Mouse (Mus musculus): ENCODE measurements around the gene Gm10197. TPM values are rescaled to one million over a fixed set of nuclear protein-coding genes. Genes with fewer than 3 reads are reported as not detected.

Gene Gm10197
- polyA plus RNA-seq, 1 experiment: not detected

DNA sequence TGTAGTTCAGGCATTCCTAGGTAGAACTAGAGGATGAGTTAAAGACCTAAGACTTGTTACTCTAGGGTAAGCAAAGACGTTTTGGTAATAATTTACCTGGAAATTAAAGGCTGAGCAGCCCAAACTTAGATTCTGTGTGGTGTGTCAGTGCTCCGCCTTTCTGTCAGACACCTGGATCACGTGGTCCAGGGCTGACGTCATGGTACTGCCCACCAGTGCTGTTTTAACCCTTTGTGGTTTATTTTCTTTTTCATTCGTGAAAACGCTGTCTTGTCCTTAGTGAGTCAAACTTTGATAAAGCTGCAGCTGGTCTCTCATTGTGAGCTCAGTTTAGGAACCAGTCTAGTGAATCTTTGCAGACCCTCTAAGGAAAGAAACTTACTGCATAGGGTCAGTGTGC is 31.1 kb downstream of the Gm10197 start:
- H3K27me3 ChIP-seq (replicated peaks): no peaks in the 10 kb centered on the region
- TF ChIP-seq GATA1 (IDR thresholded peaks at IDR 0.05; ENCODE audit: borderline replicate concordance, low read length) (no peak), FLI1 (IDR thresholded peaks at IDR 0.05; ENCODE audit: low read length) (no peak)
- H3K36me3 ChIP-seq (replicated peaks; ENCODE audit: low read length): peaks cover 58% of the 10 kb centered on the region
- H3K9me3 ChIP-seq: 0 out of 2 replicates have a peak, but pooled peaks cover 3% of the 10 kb centered on the region
- no peak overlapping the region for H3K4me3 ChIP-seq (replicated peaks)
- H3K4me1 ChIP-seq: peaks cover 16% of the 10 kb centered on the region

DNA sequence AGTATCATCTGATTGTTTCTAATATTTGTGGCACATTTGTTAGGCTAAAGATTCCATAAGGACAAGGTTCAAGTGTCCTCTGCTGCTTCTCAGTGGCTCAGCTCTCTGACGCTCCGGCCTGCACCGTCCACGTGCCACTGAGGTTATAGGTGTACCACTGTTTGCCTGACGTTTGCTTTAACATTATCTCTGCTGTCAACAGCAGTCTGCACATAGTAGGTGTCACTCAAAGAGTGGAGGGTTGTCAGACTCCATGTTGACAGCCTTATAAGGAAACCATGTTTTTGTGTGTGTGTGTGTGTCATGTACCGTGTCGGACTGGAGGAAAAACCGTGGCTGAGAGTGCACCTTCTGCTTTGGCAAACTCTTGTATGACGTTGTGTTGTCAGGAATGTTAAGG is 36.3 kb downstream of the Gm10197 start:
- H3K9me3 ChIP-seq: 0 out of 2 replicates have a peak, but pooled peaks cover 3% of the 10 kb centered on the region
- H3K4me3 ChIP-seq (replicated peaks): no peak overlapping the region
- H3K4me1 ChIP-seq: peaks cover 49% of the 10 kb centered on the region
- peaks cover 76% of the 10 kb centered on the region for H3K36me3 ChIP-seq (replicated peaks; ENCODE audit: low read length)
- no peaks in the 10 kb centered on the region for H3K27me3 ChIP-seq (replicated peaks)
- TF ChIP-seq FLI1 (IDR thresholded peaks at IDR 0.05; ENCODE audit: low read length): no peak
- TF ChIP-seq GATA1 (IDR thresholded peaks at IDR 0.05; ENCODE audit: borderline replicate concordance, low read length): no peak

DNA sequence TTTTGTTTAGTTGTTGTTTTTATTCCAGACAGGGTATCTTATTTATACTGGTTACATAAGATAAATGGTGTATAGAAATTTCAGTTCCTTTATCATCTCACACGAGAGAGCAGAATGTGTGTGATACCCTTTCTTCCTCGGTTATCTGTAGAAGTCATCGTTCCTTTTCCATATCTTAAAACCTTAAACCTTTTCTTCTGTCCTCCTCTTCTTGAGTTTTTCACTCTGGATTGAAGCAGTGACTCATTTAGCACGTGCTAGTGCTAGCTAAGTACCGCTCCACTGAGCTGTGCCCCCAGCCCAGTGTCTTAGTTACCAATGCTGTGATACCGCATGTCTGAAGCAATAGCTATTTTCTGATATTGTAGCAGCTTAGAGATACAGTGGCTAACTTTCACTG is 37.8 kb downstream of the Gm10197 start:
- H3K4me3 ChIP-seq (replicated peaks): no peak overlapping the region
- H3K36me3 ChIP-seq (replicated peaks; ENCODE audit: low read length): peaks cover 74% of the 10 kb centered on the region
- TF ChIP-seq FLI1 (IDR thresholded peaks at IDR 0.05; ENCODE audit: low read length): no peak
- TF ChIP-seq GATA1 (IDR thresholded peaks at IDR 0.05; ENCODE audit: borderline replicate concordance, low read length): no peak
- no peaks in the 10 kb centered on the region for H3K27me3 ChIP-seq (replicated peaks)
- 0 out of 2 replicates have a peak, but pooled peaks cover 3% of the 10 kb centered on the region for H3K9me3 ChIP-seq
- peaks cover 55% of the 10 kb centered on the region for H3K4me1 ChIP-seq

DNA sequence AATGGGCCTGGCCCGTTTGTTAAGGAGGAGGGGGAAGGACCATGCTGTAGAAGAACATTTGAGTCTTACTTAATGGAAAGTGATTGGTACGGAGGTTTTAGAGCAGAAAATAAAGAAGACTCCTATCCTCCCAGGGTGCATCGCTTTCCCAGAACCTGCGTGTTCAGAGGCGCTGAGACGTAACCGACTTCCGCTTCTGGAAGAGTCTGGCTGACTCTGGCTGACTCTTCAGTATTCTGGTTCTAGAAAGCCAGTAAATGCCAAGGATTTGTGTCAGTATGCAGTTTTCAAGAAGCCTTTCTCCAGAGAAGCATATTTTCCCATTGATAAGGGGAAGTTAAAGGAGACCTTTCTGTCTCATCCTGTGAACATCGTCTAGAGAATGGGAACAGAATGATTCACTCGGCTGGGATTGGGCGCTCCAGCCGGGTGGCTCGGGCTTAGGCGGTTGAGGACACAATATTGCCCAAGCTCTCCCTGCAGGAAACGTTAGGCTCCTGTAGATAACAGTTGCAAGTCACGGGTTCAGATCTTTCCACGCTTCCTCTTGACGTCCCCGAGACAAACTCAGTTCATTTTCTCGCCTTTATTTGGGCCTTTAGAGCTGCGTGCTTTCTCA is 39.6 kb downstream of the Gm10197 start:
- H3K36me3 ChIP-seq (replicated peaks; ENCODE audit: low read length): peaks cover 57% of the 10 kb centered on the region
- no peaks in the 10 kb centered on the region for H3K27me3 ChIP-seq (replicated peaks)
- H3K4me1 ChIP-seq: peaks cover 66% of the 10 kb centered on the region
- H3K4me3 ChIP-seq (replicated peaks): peak overlapping the region; percentile 39
- TF ChIP-seq GATA1 (IDR thresholded peaks at IDR 0.05; ENCODE audit: borderline replicate concordance, low read length) (no peak), FLI1 (IDR thresholded peaks at IDR 0.05; ENCODE audit: low read length) (no peak)
- no peaks in the 10 kb centered on the region for H3K9me3 ChIP-seq

DNA sequence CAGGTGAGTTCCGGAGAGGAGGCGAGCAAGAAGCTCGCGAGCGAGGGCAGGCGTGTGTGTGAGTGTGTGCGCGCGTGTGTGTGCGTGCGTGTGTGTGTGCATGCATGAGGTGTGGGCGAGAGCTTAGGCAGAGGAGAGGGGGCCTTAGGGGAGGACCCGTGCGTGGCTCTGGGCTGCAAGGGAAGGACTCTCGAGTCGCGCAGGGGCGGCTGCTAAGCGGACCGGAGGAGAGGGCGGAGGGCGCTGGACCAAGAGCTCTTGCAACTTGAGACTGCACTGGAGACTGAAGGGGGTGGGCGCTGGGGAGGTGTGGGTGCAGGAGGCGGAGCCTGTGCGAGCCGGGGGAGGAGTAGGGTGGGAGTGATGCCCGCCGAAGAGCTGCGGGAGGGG is 41.6 kb downstream of the Gm10197 start:
- Histone ChIP-seq H3K36me3 (replicated peaks; ENCODE audit: low read length) (peaks cover 43% of the 10 kb centered on the region), H3K27me3 (replicated peaks) (no peaks in the 10 kb centered on the region), H3K9me3 (no peaks in the 10 kb centered on the region), H3K4me3 (replicated peaks) (peak overlapping the region; percentile 95), H3K4me1 (peaks cover 77% of the 10 kb centered on the region)
- TF ChIP-seq GATA1 (IDR thresholded peaks at IDR 0.05; ENCODE audit: borderline replicate concordance, low read length): no peak
- TF ChIP-seq FLI1 (IDR thresholded peaks at IDR 0.05; ENCODE audit: low read length): no peak

DNA sequence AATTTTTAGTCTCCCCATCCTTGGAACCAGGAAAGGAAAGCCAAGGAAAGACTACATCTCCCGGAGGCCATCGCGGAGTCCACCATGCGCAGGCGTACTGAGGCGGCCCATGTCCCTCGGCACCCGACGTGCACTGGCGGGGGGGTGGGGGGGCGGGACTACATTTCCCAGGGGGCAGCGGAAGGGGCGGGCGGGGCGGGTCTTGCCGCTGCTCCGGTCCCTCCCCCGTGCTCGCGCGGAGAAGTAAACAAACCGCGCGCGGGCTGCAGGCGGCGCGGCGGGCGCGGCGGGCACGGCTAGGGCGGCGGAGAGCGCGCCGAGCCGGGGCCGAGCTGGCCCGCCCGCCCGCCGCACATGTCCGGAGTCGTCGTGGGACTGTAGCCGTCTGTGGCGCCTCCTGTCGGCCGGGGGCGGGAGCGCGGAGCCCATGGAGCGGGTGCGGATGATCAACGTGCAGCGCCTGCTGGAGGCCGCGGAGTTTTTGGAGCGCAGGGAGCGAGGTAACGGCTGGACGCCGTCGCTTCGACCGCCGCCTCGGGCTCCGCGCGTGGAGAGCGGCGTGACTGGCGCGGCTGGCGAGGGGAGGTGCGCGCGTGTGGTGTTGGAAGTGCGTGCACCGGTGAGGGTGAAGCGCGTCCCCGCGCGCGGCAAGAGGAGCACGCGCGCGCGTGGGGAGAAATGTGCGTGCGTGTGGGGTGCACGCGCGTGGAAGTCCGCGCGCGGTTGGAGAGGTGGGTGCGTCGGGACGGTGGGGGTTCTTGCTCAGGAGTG is 42.2 kb downstream of the Gm10197 start:
- Histone ChIP-seq H3K4me1 (peaks cover 77% of the 10 kb centered on the region), H3K4me3 (replicated peaks) (peak overlapping the region; percentile 95), H3K27me3 (replicated peaks) (no peaks in the 10 kb centered on the region), H3K36me3 (replicated peaks; ENCODE audit: low read length) (peaks cover 38% of the 10 kb centered on the region), H3K9me3 (no peaks in the 10 kb centered on the region)
- TF ChIP-seq FLI1 (IDR thresholded peaks at IDR 0.05; ENCODE audit: low read length) (no peak), GATA1 (IDR thresholded peaks at IDR 0.05; ENCODE audit: borderline replicate concordance, low read length) (no peak)

DNA sequence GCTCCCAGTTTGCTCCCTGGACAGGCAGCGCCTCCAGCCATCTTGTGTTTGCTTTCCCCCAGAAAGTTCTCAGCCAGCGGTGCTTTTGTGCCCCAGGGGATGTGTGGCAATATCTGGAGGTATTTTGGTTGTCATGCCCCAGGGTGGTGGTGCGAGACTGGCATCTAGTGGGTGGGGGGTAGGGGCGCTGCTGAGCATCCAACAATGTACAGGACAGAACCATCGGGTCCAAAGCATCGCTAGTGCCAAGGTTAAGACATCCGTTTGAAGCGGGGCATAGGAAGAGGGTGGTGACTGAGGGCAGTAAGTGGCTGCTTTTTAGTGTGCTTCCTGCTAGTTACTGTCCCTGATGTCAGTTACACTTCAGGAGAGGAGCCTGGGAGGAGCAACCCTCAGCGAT is 43.5 kb downstream of the Gm10197 start:
- H3K36me3 ChIP-seq (replicated peaks; ENCODE audit: low read length): peaks cover 33% of the 10 kb centered on the region

DNA sequence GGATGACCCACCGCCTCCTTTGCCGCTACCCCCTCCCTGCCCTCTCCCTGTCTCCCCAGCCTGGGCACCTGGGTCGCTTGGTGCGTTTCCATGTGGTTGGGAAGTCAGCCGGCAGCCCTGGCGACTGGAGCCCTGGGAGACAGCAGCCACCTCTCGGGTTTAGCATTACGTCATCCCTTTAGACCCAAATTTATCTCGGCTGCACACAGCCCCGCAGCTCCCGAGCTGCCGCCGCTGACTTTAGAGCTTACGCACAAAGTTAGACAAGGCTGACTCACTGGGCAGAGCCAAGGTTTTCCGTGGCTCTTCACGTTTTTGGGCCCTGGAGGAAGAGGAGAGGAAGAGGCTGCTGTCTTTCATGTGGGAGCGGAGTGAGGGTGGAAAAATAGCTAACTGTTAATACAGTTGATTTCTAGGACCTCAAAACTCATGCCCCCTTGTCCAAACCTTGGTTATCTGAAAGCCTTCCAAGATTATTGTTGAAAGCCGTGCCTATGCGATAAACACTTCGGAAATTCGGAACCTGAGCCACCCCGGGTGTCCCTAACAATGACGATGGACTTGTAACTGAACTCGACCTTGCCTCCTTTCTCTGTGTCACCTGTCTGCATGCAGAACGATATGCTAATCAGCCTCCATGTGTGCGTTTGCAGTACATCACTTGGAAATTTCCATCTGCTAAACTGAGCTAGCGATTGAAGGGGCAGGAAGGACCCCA is 45.8 kb downstream of the Gm10197 start:
- TF ChIP-seq GATA1 (IDR thresholded peaks at IDR 0.05; ENCODE audit: borderline replicate concordance, low read length) (no peak), FLI1 (IDR thresholded peaks at IDR 0.05; ENCODE audit: low read length) (no peak)
- Histone ChIP-seq H3K4me3 (replicated peaks) (peak overlapping the region; percentile 92), H3K4me1 (peaks cover 79% of the 10 kb centered on the region), H3K9me3 (no peaks in the 10 kb centered on the region), H3K27me3 (replicated peaks) (no peaks in the 10 kb centered on the region), H3K36me3 (replicated peaks; ENCODE audit: low read length) (peaks cover 24% of the 10 kb centered on the region)

More for the DNA sequence above, 43.5 kb downstream of the Gm10197 start:
- Histone ChIP-seq H3K27me3 (replicated peaks) (no peaks in the 10 kb centered on the region), H3K4me1 (peaks cover 80% of the 10 kb centered on the region), H3K4me3 (replicated peaks) (peak overlapping the region; percentile 85), H3K9me3 (no peaks in the 10 kb centered on the region)
- TF ChIP-seq GATA1 (IDR thresholded peaks at IDR 0.05; ENCODE audit: borderline replicate concordance, low read length): no peak
- no peak for TF ChIP-seq FLI1 (IDR thresholded peaks at IDR 0.05; ENCODE audit: low read length)

DNA sequence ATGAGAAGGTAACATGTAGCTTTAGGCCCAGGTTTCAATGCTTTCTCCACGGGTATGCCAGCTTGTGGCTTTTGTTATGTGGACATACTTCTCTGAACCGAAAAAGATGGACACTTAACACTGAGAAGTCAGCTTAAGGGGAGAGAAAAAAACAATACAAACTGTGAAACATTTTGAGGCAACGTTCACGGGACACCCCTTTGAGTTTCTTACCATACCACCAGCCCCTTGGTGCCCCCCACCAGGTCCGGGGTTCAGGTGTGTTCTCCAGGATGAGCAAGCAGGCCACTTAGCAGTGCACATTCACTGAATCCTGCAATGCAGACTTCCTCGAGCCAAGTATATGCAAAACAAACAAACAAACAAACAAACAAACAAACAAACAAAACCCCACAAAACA is 46.7 kb downstream of the Gm10197 start:
- H3K4me1 ChIP-seq: peaks cover 79% of the 10 kb centered on the region

More for the DNA sequence above, 46.7 kb downstream of the Gm10197 start:
- no peak for TF ChIP-seq FLI1 (IDR thresholded peaks at IDR 0.05; ENCODE audit: low read length)
- TF ChIP-seq GATA1 (IDR thresholded peaks at IDR 0.05; ENCODE audit: borderline replicate concordance, low read length): no peak
- peak overlapping the region; percentile 80 for H3K4me3 ChIP-seq (replicated peaks)
- peaks cover 29% of the 10 kb centered on the region for H3K36me3 ChIP-seq (replicated peaks; ENCODE audit: low read length)
- H3K27me3 ChIP-seq (replicated peaks): no peaks in the 10 kb centered on the region
- no peaks in the 10 kb centered on the region for H3K9me3 ChIP-seq
